Mouse (Mus musculus): ENCODE measurements at regions not wholly inside any gene's neighbourhood (a gene's known extent, or its start where the extent isn't known, plus 50 kb on each side); places are given as distances from the start of the nearest gene placed in this dataset.

DNA sequence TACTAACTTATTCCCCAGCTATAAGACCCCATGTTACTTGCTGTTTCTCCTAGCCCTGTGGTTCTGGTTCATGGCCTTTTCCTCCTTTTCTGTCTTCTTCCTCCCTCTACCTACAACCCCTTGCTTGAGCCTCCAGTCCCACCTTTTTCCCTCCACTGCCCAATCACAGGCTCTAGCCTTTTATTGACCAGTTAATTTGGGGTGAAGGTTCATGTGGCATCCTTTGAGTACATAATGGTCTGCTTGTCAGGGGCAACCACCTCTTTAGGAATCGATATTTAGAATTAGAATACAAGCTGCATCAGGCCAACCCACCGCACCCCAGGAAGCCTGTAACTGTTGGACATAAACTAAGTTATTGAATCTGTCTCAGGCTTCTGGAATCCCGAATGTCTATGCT is 84.8 kb upstream of the Ubr2 start:
- Histone ChIP-seq H3K9ac (replicated peaks; ENCODE audit: low read depth, low read length) (no peak overlapping the region), H3K9me3 (replicated peaks; ENCODE audit: control insufficient read depth, low read length) (peaks cover 6% of the 10 kb centered on the region; the same call in 1 of the 2 replicates), H3K4me3 (ENCODE audit: low read depth, low read length) (no peak overlapping the region), H3K36me3 (replicated peaks; ENCODE audit: control insufficient read depth, insufficient read depth, low read length) (no peaks in the 10 kb centered on the region), H3K27me3 (ENCODE audit: control insufficient read depth, insufficient read depth, low read length) (no peaks in the 10 kb centered on the region), H3K4me1 (ENCODE audit: control insufficient read depth, insufficient read depth) (no peaks in the 10 kb centered on the region), H3K4me2 (ENCODE audit: low read depth, low read length) (no peak overlapping the region), H3K27ac (ENCODE audit: low read depth) (no peak overlapping the region)
- WGBS = 73% methylated on average over 3 of the region's 3 CpGs
- DNase-seq (ENCODE audit: low spot score) (no peak), ATAC-seq (ENCODE audit: insufficient read depth, low read depth) (no peak)
- TF ChIP-seq EP300 (IDR thresholded peaks at IDR 0.05; ENCODE audit: low read depth) (no peak), CTCF (IDR thresholded peaks at IDR 0.05; ENCODE audit: low read depth) (no peak)

DNA sequence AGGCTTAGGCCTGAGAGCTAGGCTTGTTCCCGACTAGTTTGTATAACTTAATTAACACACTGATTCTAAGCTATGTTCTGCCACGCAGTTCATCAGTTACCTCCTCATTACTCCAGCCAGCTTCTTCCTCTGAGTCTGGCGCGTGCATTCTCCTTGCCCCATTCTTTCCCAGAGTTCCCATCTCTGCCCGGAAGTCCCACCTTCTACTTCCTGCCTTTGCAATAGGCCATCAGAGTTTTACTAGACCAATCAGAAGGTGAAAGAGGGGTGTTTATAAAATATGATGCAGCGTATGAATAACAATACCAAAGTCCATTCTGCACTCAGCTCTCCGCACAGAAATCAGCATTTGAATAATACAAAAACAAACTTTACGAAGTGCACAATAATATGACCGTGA is 81.7 kb upstream of the Ubr2 start:
- no peak for ATAC-seq (ENCODE audit: insufficient read depth, low read depth)
- H3K9me3 ChIP-seq (replicated peaks; ENCODE audit: control insufficient read depth, low read length) = peaks cover 17% of the 10 kb centered on the region
- H3K9ac ChIP-seq (replicated peaks; ENCODE audit: low read depth, low read length) = no peak overlapping the region
- no peak for DNase-seq (ENCODE audit: low spot score)
- H3K27me3 ChIP-seq (ENCODE audit: control insufficient read depth, insufficient read depth, low read length) = no peaks in the 10 kb centered on the region
- 88% methylated on average over 9 of the region's 9 CpGs for WGBS
- no peaks in the 10 kb centered on the region for H3K4me1 ChIP-seq (ENCODE audit: control insufficient read depth, insufficient read depth)
- H3K27ac ChIP-seq (ENCODE audit: low read depth) = no peak overlapping the region
- no peaks in the 10 kb centered on the region for H3K36me3 ChIP-seq (replicated peaks; ENCODE audit: control insufficient read depth, insufficient read depth, low read length)
- no peak overlapping the region for H3K4me3 ChIP-seq (ENCODE audit: low read depth, low read length)
- TF ChIP-seq EP300 (IDR thresholded peaks at IDR 0.05; ENCODE audit: low read depth) (no peak), CTCF (IDR thresholded peaks at IDR 0.05; ENCODE audit: low read depth) (no peak)
- H3K4me2 ChIP-seq (ENCODE audit: low read depth, low read length) = no peak overlapping the region

DNA sequence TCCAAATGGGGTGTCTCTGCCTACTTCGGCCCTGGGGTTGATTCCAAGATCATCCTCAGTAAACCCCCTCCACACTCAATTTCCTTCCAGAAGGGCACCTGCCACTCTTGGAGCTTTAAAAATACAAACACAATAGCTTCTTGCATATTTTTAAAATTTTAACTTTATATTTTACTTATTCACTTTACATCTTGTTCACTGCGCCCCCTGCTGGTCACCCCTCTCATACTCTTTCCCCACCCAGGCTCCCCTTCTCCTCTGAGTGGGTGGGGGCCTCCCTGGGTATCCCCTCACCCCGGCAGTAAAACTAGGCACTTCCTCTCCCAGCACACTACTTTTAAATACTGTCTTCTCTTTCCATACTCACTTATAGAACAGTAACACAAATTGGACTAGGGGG is 79.4 kb upstream of the Ubr2 start:
- Histone ChIP-seq H3K4me2 (ENCODE audit: low read depth, low read length) (no peak overlapping the region), H3K9ac (replicated peaks; ENCODE audit: low read depth, low read length) (no peak overlapping the region), H3K27ac (ENCODE audit: low read depth) (no peak overlapping the region), H3K27me3 (ENCODE audit: control insufficient read depth, insufficient read depth, low read length) (no peaks in the 10 kb centered on the region), H3K36me3 (replicated peaks; ENCODE audit: control insufficient read depth, insufficient read depth, low read length) (no peaks in the 10 kb centered on the region), H3K4me1 (ENCODE audit: control insufficient read depth, insufficient read depth) (no peaks in the 10 kb centered on the region), H3K4me3 (ENCODE audit: low read depth, low read length) (no peak overlapping the region), H3K9me3 (replicated peaks; ENCODE audit: control insufficient read depth, low read length) (peaks cover 23% of the 10 kb centered on the region)
- ATAC-seq (ENCODE audit: insufficient read depth, low read depth) = no peak
- no peak for DNase-seq (ENCODE audit: low spot score)
- TF ChIP-seq CTCF (IDR thresholded peaks at IDR 0.05; ENCODE audit: low read depth) (no peak), EP300 (IDR thresholded peaks at IDR 0.05; ENCODE audit: low read depth) (no peak)
- WGBS = 82% methylated on average over 3 of the region's 3 CpGs

DNA sequence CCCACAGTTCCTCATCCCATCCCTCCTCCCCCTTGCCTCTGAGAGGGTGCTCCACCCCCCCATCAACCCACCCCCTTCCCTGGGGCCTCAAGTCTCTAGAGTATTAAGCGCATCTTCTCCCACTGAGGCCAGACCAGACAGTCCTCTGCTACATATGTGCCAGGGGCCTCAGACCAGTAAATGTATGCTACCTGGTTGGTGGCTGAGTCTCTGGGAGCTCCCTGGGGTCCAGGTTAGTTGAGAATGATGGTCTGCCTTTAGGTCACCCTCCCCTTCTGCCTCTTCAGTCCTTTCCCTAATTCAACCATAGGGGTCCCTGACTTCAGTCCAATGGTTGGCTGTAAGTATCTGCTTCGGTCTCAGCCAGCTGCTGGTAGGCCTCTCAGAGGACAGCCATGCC is 58.9 kb upstream of the Ubr2 start:
- ATAC-seq (ENCODE audit: insufficient read depth, low read depth) (no peak), DNase-seq (ENCODE audit: low spot score) (no peak)
- 93% methylated on average over 2 of the region's 2 CpGs for WGBS
- Histone ChIP-seq H3K36me3 (replicated peaks; ENCODE audit: control insufficient read depth, insufficient read depth, low read length) (no peaks in the 10 kb centered on the region), H3K27ac (ENCODE audit: low read depth) (no peak overlapping the region), H3K4me2 (ENCODE audit: low read depth, low read length) (no peak overlapping the region), H3K4me1 (ENCODE audit: control insufficient read depth, insufficient read depth) (0 out of 2 replicates have a peak, but pooled peaks cover 5% of the 10 kb centered on the region), H3K9ac (replicated peaks; ENCODE audit: low read depth, low read length) (no peak overlapping the region), H3K9me3 (replicated peaks; ENCODE audit: control insufficient read depth, low read length) (0 out of 2 replicates have a peak, but pooled peaks cover 6% of the 10 kb centered on the region), H3K27me3 (ENCODE audit: control insufficient read depth, insufficient read depth, low read length) (no peaks in the 10 kb centered on the region), H3K4me3 (ENCODE audit: low read depth, low read length) (no peak overlapping the region)
- TF ChIP-seq EP300 (IDR thresholded peaks at IDR 0.05; ENCODE audit: low read depth) (no peak), CTCF (IDR thresholded peaks at IDR 0.05; ENCODE audit: low read depth) (no peak)

DNA sequence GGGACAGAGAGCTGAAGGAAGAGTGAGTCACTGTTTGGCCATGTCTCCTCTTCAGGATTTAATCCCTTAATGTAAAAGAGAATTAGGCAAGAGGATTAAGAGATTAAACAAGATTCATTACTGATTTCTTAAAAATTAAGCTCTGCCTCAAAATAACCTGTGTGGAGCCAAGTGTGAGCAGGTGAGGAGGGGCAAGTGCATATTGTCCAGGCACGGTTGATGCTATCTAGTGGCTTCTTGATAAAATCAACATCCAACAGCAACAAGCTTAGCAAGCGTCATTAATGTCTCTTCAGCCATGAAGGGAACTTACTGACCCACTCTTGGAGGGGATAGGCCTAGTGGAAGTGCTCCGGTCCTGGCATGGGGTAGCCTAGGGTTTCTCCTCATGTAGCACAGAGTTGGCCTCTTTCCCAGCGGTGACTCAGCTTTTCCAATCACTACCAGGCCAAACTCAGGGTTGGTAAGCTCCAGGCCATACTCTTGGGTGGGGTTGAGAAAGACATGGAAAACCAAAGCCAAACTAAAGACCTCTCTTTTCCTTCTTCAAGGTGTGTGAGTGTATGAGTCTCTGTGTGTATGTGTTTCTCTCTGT is 55.0 kb upstream of the Ubr2 start:
- WGBS = 70% methylated on average over 4 of the region's 4 CpGs
- no peaks in the 10 kb centered on the region for H3K36me3 ChIP-seq (replicated peaks; ENCODE audit: control insufficient read depth, insufficient read depth, low read length)
- H3K27ac ChIP-seq (ENCODE audit: low read depth) = no peak overlapping the region
- H3K9me3 ChIP-seq (replicated peaks; ENCODE audit: control insufficient read depth, low read length) = 0 out of 2 replicates have a peak, but pooled peaks cover 6% of the 10 kb centered on the region
- H3K27me3 ChIP-seq (ENCODE audit: control insufficient read depth, insufficient read depth, low read length) = no peaks in the 10 kb centered on the region
- ATAC-seq (ENCODE audit: insufficient read depth, low read depth) (no peak), DNase-seq (ENCODE audit: low spot score) (no peak)
- no peak overlapping the region for H3K9ac ChIP-seq (replicated peaks; ENCODE audit: low read depth, low read length)
- no peak for TF ChIP-seq CTCF (IDR thresholded peaks at IDR 0.05; ENCODE audit: low read depth)
- TF ChIP-seq EP300 (IDR thresholded peaks at IDR 0.05; ENCODE audit: low read depth) = no peak
- H3K4me2 ChIP-seq (ENCODE audit: low read depth, low read length) = no peak overlapping the region
- no peak overlapping the region for H3K4me3 ChIP-seq (ENCODE audit: low read depth, low read length)
- 0 out of 2 replicates have a peak, but pooled peaks cover 5% of the 10 kb centered on the region for H3K4me1 ChIP-seq (ENCODE audit: control insufficient read depth, insufficient read depth)
